Mouse (Mus musculus): Measurements from ENCODE around the gene Pdpr.
A peak's percentile ranks its signal among the peaks of the same experiment; 100 is the strongest.
"Not testable (repeated sequence)": the region's sequence is repeated elsewhere in the genome, so short reads cannot be mapped to it uniquely, and the experiment has no call there.

Pdpr gene

DNA sequence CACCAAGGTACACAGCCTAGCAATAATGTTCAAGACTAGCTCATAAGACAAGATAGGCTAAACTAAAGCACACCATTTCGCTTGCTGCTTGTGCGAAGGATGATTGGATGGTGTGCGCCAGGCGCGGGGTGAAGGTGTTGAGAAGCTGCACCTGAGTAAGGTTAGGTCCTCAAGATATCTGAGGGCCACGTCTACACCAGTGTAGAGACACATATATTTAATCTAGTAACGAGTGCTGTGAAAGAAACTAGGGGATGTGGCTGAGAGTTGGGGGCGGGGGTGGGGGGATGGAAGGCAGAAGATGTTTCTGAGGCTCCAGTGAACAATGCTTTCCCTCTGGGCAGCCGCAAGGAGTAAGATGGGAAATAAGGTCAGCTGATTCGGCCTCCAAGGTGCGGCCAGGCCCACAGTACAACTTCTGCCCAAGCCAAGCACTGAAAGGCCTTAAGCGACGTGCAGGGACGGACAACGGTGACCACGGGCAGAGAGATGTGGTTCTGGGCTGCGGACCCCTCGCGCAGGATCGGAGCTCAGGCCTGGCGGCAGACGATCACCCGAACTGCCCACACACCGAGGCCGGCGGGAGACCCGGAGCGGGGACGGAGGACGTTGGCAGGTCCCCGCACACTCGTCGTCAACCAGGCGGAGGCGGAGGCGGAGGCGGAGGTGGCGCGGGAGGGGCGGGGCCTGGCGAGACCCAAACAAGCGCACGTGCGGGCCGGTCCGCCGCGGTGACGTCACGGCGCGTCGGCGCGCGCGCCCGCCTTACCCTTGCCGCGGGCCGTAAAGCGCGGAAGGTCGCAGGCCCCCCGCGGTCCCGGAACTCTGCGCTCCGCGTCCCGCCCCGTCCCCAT is at the start of gene Pdpr:
Pdpr (plus strand) TSS at position 766 of the 854 bp plus-strand sequence.
- DNase-seq (ENCODE audit: low spot score): peak; percentile 94

DNA sequence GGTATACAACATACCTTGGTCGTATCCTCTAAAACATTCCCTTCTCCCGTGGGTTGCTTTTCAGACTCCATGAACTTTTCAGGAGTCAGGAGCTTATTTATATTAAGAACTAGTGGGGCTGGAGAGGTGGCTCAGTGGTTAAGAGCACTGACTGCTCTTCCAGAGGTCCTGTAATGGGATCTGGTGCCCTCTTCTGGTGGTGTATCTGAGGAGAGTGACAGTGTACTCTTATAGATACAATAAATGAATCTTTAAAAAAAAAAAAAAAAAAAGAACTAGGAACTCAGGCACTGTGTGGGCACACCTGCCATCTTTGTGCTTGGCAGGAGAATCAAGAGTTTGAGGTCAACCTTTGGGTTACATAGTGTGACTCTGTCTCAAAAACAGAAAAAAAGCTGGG is 45.7 kb upstream of the Pdpr start:
- peak; percentile 16 for DNase-seq (ENCODE audit: low spot score)

DNA sequence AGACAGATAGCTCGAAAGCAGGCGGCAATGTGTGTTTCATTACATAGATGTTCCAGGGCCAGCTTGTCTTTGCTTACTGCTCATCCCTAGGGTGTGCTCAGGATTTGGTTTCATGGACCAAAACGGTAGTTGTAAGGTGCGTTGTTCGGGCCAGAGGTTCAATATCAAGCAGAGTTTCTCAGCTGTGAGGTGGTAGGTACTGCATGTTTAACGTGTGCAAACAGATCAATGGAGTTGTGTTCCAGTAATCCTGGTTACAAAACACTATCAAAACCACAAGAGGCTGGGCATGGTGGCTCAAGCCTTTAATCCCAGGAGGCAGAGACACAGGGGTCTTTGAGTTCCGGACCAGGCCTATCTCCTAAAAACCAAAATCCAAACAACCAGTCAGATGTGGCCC is 45.3 kb upstream of the Pdpr start:
- DNase-seq (ENCODE audit: low spot score): no peak

DNA sequence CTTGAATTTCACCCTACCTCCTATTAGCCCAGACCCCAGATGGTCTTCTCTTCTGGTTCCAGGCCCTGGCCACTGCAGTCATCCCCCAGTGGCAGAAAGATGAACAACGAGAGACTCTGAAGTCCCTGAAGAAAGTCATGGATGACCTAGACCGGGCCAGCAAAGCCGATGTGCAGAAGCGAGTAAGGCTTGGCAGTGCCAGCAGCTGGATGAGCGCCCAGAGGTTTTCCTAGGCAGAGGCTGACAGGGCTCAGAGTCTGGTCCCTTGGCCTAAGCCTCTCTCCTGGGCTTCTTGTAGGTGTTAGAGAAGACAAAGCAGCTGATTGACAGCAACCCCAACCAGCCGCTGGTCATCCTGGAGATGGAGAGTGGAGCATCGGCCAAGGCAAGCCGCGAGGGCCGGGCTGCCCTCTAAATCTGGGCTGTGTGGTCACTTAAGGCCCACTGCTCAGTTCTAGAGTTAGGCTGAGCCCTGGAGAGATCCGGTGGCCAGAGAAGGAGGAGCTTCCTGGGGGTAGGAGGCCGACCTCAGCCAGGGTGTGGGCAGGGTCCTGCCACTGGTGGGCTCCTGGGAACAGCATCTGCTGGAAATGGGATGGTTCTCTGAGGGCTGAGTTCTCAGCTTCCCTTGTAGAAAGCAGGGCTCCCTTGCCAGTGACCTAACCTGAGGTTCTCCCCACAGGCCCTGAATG is 40.5 kb upstream of the Pdpr start:
- no peak for DNase-seq (ENCODE audit: low spot score)

DNA sequence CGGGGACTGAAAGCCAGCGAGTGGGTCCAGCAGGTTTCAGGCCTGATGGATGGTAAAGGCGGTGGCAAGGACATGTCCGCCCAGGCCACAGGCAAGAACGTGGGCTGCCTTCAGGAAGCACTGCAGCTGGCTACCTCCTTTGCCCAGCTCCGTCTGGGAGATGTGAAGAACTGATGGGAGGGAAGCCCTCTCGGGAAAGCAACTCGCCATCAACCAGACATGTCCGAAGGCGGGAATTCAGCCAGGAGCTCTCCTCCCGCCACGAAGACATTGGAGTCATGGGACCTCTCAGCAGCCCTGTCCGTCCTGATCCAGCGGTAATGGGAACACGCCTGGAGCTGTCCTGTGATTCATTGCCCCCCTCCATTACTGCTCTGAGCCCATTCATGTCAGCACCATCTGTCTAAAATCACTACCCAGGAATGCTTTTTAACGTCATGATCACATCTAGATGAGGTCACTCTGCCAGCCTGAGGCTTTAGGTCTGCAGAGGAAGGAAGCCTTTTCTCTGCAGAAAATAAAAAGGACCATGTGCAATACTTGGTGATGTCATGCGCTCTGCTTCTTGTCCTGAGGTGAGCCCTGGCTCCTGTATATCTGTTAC is 39.3 kb upstream of the Pdpr start:
- DNase-seq (ENCODE audit: low spot score): no peak

DNA sequence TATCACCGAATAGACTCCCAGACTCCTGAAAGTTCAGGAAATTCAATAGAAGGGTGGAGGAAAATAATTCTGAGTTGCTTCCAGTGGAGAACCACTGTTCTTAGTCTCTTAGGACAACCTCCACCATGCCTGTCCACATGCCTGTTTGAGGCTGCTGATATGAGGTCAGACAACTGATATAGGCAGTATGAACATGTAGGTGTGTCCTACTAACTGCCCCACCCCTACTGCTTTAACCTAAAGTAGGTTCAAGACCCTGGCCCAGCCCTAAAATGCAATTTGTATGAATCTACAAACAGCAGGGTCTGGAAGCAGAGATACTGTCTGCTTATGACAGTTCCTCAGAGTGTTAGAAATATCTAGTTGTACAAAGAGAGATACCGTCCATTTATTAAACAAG is 38.8 kb upstream of the Pdpr start:
- DNase-seq (ENCODE audit: low spot score): no peak

DNA sequence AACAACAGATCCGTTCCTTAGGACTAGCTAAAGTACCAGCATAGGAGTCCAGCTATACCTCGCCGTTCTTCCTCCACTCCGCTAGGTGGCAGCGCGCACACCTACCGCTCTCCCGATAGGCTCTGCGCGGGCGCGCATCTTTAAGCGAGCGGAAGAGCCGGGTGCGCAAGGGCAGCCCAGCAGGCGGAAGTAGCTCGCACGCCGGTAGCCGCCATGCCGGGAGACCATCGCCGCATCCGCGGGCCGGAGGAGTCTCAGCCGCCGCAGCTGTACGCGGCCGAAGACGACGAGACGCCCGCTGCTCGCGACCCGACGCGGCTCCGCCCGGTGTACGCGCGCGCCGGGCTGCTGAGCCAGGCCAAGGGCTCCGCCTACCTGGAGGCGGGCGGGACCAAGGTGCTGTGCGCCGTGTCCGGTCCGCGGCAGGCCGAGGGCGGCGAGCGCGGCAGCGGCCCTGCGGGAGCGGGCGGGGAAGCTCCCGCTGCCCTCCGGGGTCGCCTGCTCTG is 38.2 kb upstream of the Pdpr start, which contains the start of gene Exosc6:
Exosc6 (plus strand) TSS at position 182 of the 506 bp plus-strand sequence.
- DNase-seq (ENCODE audit: low spot score): peak; percentile 92

DNA sequence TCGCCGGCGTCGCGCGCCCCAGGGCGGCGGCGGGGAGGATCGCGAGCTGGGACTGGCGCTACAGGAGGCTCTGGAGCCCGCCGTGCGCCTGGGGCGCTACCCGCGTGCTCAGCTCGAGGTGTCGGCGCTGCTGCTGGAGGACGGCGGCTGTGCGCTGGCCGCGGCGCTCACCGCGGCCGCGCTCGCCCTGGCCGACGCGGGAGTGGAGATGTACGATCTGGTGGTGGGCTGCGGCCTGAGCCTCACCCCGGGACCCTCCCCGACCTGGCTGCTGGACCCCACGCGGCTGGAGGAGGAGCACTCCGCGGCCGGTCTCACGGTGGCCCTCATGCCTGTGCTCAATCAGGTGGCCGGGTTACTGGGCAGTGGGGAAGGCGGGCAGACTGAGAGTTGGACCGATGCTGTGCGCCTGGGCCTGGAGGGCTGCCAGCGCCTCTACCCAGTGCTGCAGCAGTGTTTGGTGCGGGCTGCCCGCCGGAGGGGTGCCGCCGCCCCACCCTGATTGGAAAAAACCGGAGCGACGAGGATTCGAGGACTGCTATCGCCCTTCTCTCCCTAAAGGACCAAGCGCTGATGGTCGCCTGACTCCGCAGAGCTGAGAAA is 37.6 kb upstream of the Pdpr start:
- peak; percentile 56 for DNase-seq (ENCODE audit: low spot score)

DNA sequence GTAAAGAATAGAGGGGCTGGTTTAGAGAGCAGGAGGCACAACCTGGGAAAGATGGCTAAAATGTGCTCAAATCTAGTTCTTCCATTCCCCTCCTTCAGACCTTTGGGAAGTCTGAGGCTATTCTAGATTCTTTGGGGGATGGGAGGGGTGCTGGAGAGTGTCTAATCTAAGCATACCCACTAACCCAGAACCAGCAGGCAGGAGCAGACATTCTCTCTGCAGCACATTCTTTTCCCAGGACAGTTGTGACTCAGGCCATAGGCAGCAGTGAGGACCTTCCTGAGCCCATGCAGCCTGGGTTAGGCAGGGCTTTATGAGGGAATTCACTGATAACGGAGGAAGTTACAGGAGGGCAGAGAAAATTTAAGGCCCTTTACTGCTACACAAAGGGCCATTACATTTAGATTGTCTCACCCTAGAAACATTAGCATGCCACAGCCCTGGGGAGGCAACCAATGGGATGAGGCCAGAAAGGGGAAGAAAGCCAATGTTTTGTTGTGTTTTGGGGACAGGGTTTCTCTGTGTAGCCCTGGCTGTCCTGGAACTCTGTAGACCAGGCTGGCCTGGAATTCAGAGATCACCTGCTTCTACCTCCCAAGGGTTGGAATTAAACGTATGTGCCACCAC is 35.4 kb upstream of the Pdpr start:
- DNase-seq (ENCODE audit: low spot score): no peak

DNA sequence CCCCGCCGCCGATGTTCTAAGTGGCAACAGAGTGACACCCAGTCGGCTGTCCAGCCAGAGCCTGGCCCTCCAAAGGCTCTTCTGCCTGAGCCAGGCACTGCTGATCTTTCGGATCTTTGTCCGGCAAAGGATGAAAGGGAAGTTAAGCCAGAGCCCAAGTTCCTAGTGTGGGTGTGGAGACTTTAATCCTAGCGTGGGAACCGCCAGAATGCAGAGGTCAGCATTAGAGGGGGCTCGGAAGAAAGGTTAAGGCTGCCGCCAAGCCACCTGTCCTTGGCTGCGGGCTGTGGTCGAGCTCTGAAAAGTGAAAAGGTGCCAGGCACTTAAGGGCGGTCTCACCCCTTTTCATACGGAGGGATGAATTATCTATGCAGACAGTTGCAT is 32.8 kb upstream of the Pdpr start:
- DNase-seq (ENCODE audit: low spot score): no peak

DNA sequence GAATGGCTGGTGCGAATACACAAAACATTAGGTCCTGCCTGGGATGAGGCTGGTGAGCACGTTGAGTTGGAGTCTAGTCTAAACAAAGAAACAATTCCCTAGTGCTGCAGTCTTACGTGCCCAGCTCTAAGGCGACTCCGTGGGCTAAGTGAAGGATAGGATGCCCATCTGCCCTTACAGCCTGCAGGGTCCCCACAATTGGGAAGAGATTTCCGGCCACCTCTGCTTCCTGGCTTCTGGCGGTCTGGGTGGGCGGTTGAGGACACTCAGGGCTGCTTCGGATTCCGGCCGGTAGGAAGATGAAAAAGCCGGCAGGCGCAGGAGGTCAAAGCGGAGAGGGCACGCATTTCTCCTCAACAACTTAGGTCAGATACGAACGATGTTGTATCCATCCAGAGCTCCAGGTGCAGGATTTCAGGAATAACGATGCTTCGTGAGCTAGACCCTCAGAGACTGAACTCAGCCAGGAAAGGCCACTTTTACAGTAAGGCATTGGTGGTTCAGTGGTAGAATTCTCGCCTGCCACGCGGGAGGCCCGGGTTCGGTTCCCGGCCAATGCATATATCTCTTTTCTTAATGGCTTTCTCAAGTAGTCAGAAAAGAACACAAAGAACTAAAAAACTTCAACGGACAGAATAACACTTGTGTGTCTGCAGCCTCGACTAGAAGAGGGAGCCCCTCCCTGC is 32.2 kb upstream of the Pdpr start:
- peak; percentile 83 for DNase-seq (ENCODE audit: low spot score)

DNA sequence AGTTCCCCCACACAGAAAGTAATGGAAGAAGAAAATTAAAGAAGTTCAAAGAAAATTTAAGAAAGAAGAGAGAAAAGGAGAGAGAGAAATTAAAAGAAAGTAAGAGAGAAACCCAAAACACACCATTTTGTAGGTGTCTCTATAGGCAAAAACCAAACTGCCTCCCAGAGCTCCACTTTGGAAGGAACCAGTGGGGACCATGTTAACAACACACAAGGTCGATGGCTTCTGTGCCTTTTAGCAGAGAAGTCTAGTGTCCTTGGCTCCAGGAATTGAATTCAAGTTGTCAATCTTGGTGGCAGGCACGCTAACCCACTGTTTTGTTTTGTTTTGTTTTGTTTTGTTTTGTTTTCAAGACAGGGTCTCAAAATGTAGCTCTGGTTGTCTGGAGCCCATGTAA is 31.5 kb upstream of the Pdpr start:
- DNase-seq (ENCODE audit: low spot score): no peak

DNA sequence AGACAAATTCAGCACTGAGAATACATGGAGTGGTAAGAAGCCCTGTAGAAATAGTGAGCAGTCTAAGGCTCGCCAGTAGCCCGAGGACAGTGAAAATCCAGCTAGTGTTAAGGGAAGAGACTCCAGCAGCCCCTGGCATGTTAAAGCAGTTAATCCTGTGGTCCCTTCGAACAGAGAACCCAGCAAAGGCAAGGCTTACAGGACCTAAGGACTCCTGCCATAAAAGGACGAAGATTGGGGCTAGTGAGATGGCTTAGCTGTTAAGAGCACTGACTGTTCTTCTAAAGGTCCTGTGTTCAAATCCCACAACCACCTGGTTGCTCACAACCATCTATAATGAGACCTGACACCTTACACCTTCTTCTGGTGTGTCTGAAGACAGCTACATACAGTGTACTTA is 28.1 kb upstream of the Pdpr start:
- no peak for DNase-seq (ENCODE audit: low spot score)

DNA sequence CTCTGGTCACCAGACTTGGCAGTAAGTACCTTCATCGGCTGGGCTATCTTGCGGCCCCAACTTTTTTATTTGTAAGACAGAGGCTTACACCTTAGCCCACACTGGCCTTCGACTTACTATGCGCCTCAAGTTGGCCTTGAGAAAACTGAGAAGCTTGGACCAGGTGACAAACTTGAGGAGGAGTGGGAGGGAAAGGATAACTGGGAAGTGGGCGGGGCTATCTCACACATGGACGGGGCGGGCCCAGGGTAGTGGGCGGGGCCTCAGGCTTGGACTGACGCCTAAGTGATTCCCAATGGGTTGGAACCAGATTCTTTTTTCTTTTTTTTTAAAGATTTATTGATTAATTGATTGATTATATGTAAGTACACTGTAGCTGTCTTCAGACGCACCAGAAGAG is 27.0 kb upstream of the Pdpr start:
- no peak for DNase-seq (ENCODE audit: low spot score)

DNA sequence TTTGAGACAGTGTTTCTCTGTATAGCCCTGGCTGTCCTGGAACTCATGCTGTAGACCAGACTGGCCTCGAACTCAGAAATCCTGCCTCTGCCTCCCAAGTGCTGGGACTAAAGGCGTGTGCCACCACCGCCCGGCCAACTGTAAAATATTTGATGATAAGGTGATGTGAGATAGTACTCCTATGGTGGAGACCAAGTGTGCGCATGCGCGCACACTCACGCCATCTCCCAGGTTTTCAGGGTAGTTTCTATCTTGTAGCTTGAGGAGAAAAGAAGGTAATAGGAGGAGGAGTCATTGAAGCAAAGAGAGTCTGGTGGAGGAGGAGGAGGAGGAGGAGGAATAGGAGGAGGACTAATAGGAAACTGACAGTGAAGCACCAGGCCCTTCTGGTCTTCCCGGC is 25.8 kb upstream of the Pdpr start:
- DNase-seq (ENCODE audit: low spot score): not testable (repeated sequence)

DNA sequence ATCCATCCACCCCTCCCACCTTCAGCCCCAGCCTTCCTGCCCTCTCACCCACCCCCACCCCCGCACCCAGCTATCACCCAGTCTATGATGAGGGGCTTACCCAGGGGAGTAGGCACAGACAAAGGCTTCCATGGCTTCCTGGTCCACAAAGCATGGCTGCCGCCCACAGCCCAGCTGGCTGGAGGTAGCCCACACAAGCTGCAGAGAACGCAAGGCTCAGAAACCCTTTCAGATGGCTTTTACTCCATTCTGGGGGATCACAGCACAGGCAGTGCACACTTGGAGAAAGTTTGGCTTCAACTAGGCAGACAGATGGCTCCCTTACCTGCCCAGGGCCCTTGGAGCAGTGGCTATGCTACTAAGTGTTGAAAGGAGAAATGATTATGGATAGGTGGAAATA is 18.5 kb upstream of the Pdpr start:
- DNase-seq (ENCODE audit: low spot score): no peak

DNA sequence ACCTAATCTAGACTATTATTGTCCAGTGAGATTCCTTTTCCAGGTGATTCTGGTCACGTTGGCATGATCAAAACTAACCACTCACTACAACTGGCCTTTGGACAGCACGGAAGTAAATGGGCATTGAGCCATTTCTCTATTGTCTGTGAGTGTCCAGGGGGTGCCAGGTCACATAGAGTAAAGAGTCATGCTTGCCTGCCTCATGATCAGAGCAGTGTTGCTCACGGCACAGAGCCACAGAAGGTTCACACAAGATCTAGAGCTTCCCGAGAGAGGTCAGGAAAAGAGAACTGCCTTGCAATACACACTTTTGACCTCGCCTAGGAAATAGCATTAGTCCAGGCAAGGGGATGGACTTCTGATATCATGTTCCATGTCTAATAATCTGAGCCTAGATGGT is 15.0 kb upstream of the Pdpr start:
- no peak for DNase-seq (ENCODE audit: low spot score)

DNA sequence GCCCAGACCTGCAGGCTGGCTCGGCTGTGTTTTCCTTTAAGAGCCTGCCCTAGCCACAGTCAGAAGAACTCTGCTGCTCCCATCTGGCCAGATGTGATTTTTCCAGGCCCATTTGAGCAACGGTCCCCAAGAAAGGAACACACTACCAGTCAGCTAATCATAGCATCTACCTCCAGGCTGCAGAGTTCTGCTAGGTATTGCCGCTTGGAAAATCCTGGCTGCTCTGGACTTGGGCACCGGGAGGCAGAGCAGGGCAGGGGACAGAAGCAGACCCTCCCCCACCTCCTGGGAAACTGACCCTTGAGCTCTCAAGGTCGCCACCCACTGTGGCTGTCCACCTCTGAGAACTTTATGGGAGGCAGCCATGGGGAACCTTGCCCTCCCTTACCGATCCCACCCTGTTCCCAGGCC is 14.6 kb upstream of the Pdpr start:
- DNase-seq (ENCODE audit: low spot score): no peak

DNA sequence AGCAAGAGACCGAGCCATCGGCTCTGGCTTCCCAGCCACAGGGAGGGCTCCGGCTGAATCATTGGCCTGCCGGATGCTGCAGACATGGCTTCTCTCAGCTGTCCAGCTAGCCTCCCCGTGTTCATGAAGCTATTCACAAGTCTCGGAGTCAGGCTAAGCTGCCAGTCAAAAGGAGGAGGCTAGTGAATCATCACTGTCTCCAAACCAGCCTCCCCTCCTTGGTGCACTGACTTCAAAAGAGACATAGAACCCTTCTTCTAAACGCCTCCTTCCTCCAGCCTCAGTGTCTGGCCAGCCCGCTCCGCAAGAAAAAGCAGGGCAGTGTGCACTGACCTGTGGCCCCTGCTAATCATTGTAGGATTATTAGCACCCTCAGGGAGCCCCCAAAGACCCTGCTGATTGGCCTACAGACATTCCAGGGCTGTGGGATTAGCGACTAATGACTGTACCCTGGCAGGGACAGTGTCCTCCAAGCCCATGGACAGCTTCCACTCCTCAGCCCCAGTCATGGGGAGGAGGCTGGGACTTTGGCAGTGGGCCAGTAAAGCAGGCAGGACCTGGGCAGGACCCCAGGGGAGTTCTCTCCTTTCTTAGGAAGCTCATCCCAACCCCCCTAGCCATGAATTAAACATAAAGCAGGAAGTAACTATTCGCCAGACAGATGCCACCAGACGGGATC is 12.7 kb upstream of the Pdpr start:
- DNase-seq (ENCODE audit: low spot score): no peak

DNA sequence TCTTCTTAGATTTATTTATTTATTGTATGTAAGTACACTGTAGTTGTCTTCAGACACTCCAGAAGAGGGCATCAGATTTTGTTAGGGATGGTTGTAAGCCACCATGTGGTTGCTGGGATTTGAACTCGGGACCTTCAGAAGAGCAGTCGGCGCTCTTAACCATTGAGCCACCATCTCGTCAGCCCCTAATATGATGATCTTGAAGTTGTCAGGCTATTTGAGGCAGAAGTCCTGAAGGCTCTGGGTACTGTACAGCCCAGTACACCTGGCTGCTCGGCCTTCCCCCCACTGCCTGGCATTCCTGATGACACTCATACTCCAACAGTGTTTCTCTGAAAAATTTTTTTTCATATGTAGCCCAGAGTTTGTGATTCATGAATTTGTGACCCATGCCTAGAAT is 10.5 kb upstream of the Pdpr start:
- not testable (repeated sequence) for DNase-seq (ENCODE audit: low spot score)

DNA sequence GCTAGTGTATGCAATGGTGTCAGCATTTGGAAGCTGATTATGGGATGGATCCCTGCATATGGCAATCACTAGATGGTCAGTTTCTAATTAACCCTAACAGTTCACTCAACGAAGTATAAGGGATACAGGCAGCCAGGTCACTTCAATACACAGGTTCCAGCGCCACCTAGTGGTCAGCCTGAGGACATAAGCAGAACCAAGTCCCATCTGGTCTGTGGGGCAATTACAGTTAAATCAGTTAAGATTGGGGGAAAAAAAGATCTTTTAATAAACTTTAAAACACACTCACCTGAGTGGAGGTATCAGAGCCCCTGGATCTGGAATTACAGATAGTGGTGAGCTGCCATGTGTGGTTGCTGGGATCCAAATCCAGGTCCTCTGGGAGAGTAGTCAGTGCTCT is 4.3 kb upstream of the Pdpr start:
- peak; percentile 67 for DNase-seq (ENCODE audit: low spot score)

Measured in T-cell, adult 2 months (primary cell).